Mouse (Mus musculus) common myeloid progenitor, adult 5-6 weeks (primary cell): Measurements from ENCODE around the gene Lrcol1. TPM values are rescaled to one million over a fixed set of nuclear protein-coding genes. Genes with fewer than 3 reads are reported as not detected.
A peak's percentile ranks its signal among the peaks of the same experiment; 100 is the strongest.

ENCODE experiments used
- ATAC-seq: replicated peaks from 2 replicates; pipeline ENCODE4 v1.8.0; 2016; ENCODE audit warnings: low read depth, mild to moderate bottlenecking, moderate TSS enrichment, inconsistent platforms; ENCODE audit not compliant: poor library complexity, severe bottlenecking
- total RNA-seq: library from RNA; stranded (forward); fragments of 200-1000, 187-1606 nt; gene quantifications from 2 replicates; pipeline ENCODE4 v1.2.3, GENCODE M21; 2017

The Lrcol1 gene
- total RNA-seq, 1 experiment from 2014 or later = not detected

DNA sequence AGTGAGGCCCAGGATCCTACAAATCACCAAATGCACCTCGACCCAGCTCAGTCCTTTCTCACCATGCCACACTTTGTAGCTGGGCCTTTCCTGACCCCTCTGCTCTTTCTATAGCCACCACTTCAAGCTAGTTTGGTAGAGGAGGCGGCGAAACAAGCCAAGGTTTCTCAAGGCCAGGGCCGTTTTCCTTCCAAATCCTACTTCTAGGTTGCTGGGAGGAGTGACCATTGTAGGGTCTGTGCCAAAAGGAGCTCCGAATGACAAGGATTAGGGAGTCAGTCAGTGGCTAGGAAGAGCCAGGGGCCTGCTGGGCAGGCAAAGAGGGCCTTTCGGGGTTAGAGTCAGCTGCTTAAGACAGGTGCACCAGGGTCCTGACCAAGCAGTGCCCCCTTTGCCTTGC is 40.0 kb downstream of the Lrcol1 start:
- no peak for ATAC-seq

- peak; percentile 33; the same call in 1 of the 2 replicates for ATAC-seq
These were observed 40.7 kb downstream of the Lrcol1 start for GRCm38 (mm10) chr5:110385263-110385662.

- ATAC-seq = peak; percentile 56
These were observed 42.1 kb downstream of the Lrcol1 start for GRCm38 (mm10) chr5:110386371-110387330.

DNA sequence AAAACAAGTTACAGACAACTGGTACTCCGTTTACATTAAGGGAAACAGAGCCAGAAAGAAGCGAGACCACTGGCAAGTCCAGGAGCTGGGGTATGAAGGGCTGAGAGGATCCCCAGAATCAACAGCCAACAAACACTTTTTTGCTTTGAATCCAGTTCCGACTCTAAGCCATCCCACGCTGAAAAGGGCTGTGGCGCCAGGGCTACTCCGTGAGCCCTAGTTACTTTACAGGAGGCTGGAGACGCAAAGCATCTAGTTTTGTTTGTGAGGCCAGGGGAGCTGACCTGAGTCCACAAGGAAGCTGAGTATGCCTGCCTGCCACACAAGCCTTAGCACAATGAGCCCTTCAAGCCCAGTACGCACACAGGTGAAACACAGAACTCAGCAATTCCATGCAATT is 42.8 kb downstream of the Lrcol1 start:
- ATAC-seq = no peak

GRCm38 (mm10) chr5:110390631-110391030 is 46.1 kb downstream of the Lrcol1 start:
- no peak for ATAC-seq

DNA sequence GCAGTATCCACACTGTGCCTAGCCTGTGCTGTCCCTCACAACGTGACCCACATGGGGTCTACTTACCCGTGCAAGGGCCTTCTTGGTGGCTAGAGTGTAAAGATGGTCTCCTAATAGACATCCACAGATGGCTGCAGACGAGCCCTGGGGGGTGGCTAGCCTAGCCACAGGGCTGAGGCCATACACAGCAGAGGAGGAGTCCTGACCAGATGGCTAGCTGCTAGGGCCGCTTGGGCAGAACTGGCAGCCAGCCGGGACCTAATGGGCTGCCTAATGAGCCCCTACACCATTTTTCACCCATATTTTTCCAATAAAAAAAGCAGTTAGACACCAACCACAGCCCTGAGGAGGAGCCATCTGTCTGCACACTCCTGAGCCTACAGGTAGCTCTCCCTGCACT is 48.2 kb downstream of the Lrcol1 start:
- no peak for ATAC-seq

DNA sequence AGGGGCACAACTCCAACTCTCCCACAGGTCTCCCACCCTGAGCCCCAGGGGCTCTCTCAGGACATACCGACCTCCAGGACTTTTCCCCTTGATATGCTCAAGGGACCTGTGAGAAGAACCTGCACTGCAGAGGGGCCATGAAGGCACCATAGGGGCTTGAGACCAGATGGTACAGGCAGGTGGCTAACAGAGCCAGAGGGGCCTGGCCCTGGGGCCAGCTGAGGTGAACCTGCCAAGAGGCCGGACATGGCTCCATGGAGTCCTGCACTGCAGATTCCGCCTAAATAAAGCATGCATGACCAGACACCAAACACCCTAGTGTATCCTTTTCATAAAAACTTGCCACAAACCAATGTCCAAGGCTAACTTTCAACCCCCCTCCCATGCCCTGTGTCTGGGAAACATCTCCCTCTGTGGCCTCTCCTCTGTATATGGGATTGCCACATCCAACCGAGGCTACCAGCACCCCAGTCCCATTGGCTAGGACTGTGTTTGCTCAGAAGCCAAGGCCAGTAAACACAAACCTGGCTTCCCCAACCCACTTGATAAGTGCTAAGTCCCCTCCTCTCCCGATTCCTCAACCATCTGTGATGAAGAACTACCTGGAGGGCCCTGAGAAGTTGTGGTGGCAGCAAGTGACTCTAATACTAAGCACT is 50.6 kb downstream of the Lrcol1 start:
- ATAC-seq = no peak

GRCm38 (mm10) chr5:110401101-110401500 is 56.6 kb downstream of the Lrcol1 start:
- ATAC-seq = no peak

GRCm38 (mm10) chr5:110402557-110402956 is 58.0 kb downstream of the Lrcol1 start:
- ATAC-seq = no peak

DNA sequence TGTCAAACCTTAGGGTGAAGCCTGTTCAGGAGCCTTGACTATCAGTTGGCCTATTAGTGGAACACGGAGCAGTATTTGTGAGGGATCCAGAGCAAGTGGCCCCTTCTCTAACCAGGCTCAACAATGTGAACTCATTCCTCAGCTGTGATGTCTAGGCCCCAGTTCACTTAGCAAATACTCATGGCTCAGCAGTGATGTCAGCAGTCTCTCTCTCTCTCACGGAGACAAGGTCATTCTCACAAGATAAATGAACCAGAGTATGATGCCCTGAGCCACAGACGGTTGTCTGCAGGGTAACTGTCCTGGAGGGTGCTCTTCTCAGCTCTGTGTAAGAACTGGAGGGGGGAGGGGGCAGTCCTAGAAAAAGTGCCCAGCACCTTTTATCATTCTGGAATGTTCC is 59.4 kb downstream of the Lrcol1 start:
- no peak for ATAC-seq

Other genes with a start within 250 kb of the Lrcol1 start
- 0.05 TPM in 1 of 2 replicates, not detected in the other for gene Plcxd1, start 244.8 kb upstream of the Lrcol1 start, total RNA-seq
- gene Gtpbp6, start 236.5 kb upstream of the Lrcol1 start, total RNA-seq = 15.7 and 18.0 TPM in 2 replicates
- 11.7 and 16.1 TPM in 2 replicates for gene Zfp605, start 234.6 kb upstream of the Lrcol1 start, total RNA-seq
- gene Chfr, start 208.9 kb upstream of the Lrcol1 start, total RNA-seq = 46.9 and 66.0 TPM in 2 replicates
- gene Golga3, start 168.0 kb upstream of the Lrcol1 start, total RNA-seq = 23.5 and 35.6 TPM in 2 replicates
- gene Ankle2, start 113.7 kb upstream of the Lrcol1 start, total RNA-seq = 55.2 and 75.7 TPM in 2 replicates
- 32.5 and 36.6 TPM in 2 replicates for gene Pgam5, start 74.8 kb upstream of the Lrcol1 start, total RNA-seq
- gene Pxmp2, start 58.5 kb upstream of the Lrcol1 start, total RNA-seq = 6.2 and 8.7 TPM in 2 replicates
- gene Pole, start 58.4 kb upstream of the Lrcol1 start, total RNA-seq = 61.1 and 69.1 TPM in 2 replicates
- 0.05 TPM in 1 of 2 replicates, not detected in the other for gene P2rx2, start 1.5 kb upstream of the Lrcol1 start, total RNA-seq
- 6.7 and 13.9 TPM in 2 replicates for gene Fbrsl1, start 103.8 kb downstream of the Lrcol1 start, total RNA-seq
- gene Galnt9, start 199.6 kb downstream of the Lrcol1 start, total RNA-seq = not detected in 2 replicates